In genomic region chr8:119829870-119830580, GRCm38 (mm10) we compare ENCODE assay signal across 10 mouse cellular contexts. TPM values are rescaled to one million over a fixed set of nuclear protein-coding genes. Genes with fewer than 3 reads are reported as not detected.
DNase-seq lines count a peak whose midpoint lies in the region; ATAC-seq and TF ChIP-seq lines count a peak whose summit lies in the region.
"Had no signal": no experiment of that assay in that cellular context is flagged by ENCODE, and none has a peak within 500 bp of the region (broad histone marks: within the 10 kb centered on the region; RNA-seq: fewer than 3 reads in every experiment).

No protein-coding gene starts in this region.

- intact Hi-C loops in gastrocnemius, postnatal 14 days (cut with DNase I; ENCODE audit: low total_unique reads), result no loop called here

- no peaks in the 10 kb centered on the region for H3K36me3 ChIP-seq in testis, adult 2 months (ENCODE audit: control insufficient read depth, insufficient read depth, low read length)
- H3K36me3 ChIP-seq in limb, embryonic 12.5 days, result no peaks in the 10 kb centered on the region

- H3K27me3 ChIP-seq in testis, adult 2 months (ENCODE audit: control insufficient read depth, insufficient read depth, low read length), result no peaks in the 10 kb centered on the region
- H3K27me3 ChIP-seq in limb, embryonic 12.5 days, result no peaks in the 10 kb centered on the region
- H3K27me3 ChIP-seq: liver, embryonic 12.5 days had no signal

- ATAC-seq in limb, embryonic 12.5 days (ENCODE audit: insufficient number of reproducible peaks, insufficient read depth, low FRiP score, low TSS enrichment, low read depth), result 0 out of 2 replicates have a peak, but pooled peaks have one; percentile 10
- ATAC-seq: liver, embryonic 12.5 days had no signal

- no peak for TF ChIP-seq CTCF in testis, adult 2 months (IDR thresholded peaks at IDR 0.05; ENCODE audit: control insufficient read depth, insufficient read depth, insufficient replicate concordance, low read depth, low read length)

- no peak overlapping the region for H3K4me2 ChIP-seq in limb, embryonic 12.5 days

- H3K4me1 ChIP-seq in testis, adult 2 months (ENCODE audit: control insufficient read depth, insufficient read depth, low read length), result peaks cover 9% of the 10 kb centered on the region
- peaks cover 53% of the 10 kb centered on the region for H3K4me1 ChIP-seq in limb, embryonic 12.5 days (replicated peaks)

- no peak overlapping the region for H3K9ac ChIP-seq in limb, embryonic 12.5 days (replicated peaks)
- H3K9ac ChIP-seq: liver, embryonic 12.5 days had no signal

- WGBS in limb, embryonic 12.5 days, result 42% methylated on average over 16 of the region's 16 CpGs

- H3K4me3 ChIP-seq in testis, adult 2 months (ENCODE audit: control insufficient read depth, low read depth, low read length), result peak overlapping the region; percentile 63
- no peak overlapping the region for H3K4me3 ChIP-seq in limb, embryonic 12.5 days (replicated peaks)
- H3K4me3 ChIP-seq: liver, embryonic 12.5 days had no signal

- no peaks in the 10 kb centered on the region for H3K9me3 ChIP-seq in limb, embryonic 12.5 days
- H3K9me3 ChIP-seq: liver, embryonic 12.5 days had no signal

- DNase-seq in cerebellum, adult 9-11 months, result peak; percentile 62
- DNase-seq in cerebellum, adult 9-10 months, result no peak
- no peak for DNase-seq in testis, postnatal 10 days (ENCODE audit: low spot score)
- no peak for DNase-seq in ovary, postnatal 10 days (ENCODE audit: low spot score)
- DNase-seq in adrenal gland, adult 8-10 months, result no peak
- DNase-seq in gastrocnemius, postnatal 14 days, result no peak
- DNase-seq: kidney, adult 2 months had no signal

- TF ChIP-seq POLR2A in testis, adult 2 months (IDR thresholded peaks at IDR 0.05; ENCODE audit: control insufficient read depth, low read depth, low read length), result no peak

- no peak overlapping the region for H3K27ac ChIP-seq in testis, adult 2 months (ENCODE audit: control insufficient read depth, insufficient read depth, low read depth, low read length)
- peak overlapping the region; percentile 41 for H3K27ac ChIP-seq in limb, embryonic 12.5 days
- H3K27ac ChIP-seq: liver, embryonic 12.5 days had no signal

RNA-seq across cellular contexts. Expression of gene Cotl1, which starts 10.3 kb away (rescaled TPM):
- 20.0 and 25.4 TPM in 2 replicates for polyA plus RNA-seq in testis, adult 2 months (2012; rRNA removed)
- polyA plus RNA-seq in limb, embryonic 12.5 days (2016; fragmentation: Nextera tagmentation; extraction: Ambion mirVana), result 76.3 and 95.6 TPM in 2 replicates
- total RNA-seq in adrenal gland, adult 8-10 months (2022), result 10 to 100 TPM; 38.1 to 64.0 (median 54.4) TPM
- total RNA-seq in gastrocnemius, postnatal 14 days (2021), result 10 to 100 TPM; 18.3 to 24.5 TPM

RNA-seq across cellular contexts. Expression of gene Klhl36, which starts 32.0 kb away (rescaled TPM):
- polyA plus RNA-seq in testis, adult 2 months (2012; rRNA removed), result 16.3 and 16.9 TPM in 2 replicates
- polyA plus RNA-seq in limb, embryonic 12.5 days (2016; fragmentation: Nextera tagmentation; extraction: Ambion mirVana), result 8.4 and 8.7 TPM in 2 replicates
- total RNA-seq in adrenal gland, adult 8-10 months (2022), result 10 to 100 TPM in 3 of 4 experiments, 1 to 10 TPM in 1; 8.4 to 13.8 (median 11.8) TPM
- total RNA-seq in gastrocnemius, postnatal 14 days (2021), result 1 to 10 TPM; 2.2 to 2.7 TPM

RNA-seq across cellular contexts. Expression of gene Tldc1, which starts 51.8 kb away (rescaled TPM):
- polyA plus RNA-seq in testis, adult 2 months (2012; rRNA removed), result 6.4 and 6.8 TPM in 2 replicates
- polyA plus RNA-seq in limb, embryonic 12.5 days (2016; fragmentation: Nextera tagmentation; extraction: Ambion mirVana), result 10.3 and 11.6 TPM in 2 replicates
- total RNA-seq in adrenal gland, adult 8-10 months (2022), result 10 to 100 TPM; 16.1 to 18.1 (median 17.1) TPM
- total RNA-seq in gastrocnemius, postnatal 14 days (2021), result 1 to 10 TPM; 4.1 to 4.3 TPM
